Mouse (Mus musculus) CD4-positive, CD25-positive, alpha-beta regulatory T cell, adult 9 weeks (primary cell): ENCODE measurements around the gene Mnt. TPM values are rescaled to one million over a fixed set of nuclear protein-coding genes. Genes with fewer than 3 reads are reported as not detected.

ENCODE experiments used
- polyA plus RNA-seq: library from polyadenylated mRNA; unstranded; fragments of 100-300 nt; shearing (Covaris generic); gene quantifications from one replicate; pipeline ENCODE4 v1.2.1, GENCODE M21; 2017

Gene Mnt
- polyA plus RNA-seq: 5.0 TPM

DNA sequence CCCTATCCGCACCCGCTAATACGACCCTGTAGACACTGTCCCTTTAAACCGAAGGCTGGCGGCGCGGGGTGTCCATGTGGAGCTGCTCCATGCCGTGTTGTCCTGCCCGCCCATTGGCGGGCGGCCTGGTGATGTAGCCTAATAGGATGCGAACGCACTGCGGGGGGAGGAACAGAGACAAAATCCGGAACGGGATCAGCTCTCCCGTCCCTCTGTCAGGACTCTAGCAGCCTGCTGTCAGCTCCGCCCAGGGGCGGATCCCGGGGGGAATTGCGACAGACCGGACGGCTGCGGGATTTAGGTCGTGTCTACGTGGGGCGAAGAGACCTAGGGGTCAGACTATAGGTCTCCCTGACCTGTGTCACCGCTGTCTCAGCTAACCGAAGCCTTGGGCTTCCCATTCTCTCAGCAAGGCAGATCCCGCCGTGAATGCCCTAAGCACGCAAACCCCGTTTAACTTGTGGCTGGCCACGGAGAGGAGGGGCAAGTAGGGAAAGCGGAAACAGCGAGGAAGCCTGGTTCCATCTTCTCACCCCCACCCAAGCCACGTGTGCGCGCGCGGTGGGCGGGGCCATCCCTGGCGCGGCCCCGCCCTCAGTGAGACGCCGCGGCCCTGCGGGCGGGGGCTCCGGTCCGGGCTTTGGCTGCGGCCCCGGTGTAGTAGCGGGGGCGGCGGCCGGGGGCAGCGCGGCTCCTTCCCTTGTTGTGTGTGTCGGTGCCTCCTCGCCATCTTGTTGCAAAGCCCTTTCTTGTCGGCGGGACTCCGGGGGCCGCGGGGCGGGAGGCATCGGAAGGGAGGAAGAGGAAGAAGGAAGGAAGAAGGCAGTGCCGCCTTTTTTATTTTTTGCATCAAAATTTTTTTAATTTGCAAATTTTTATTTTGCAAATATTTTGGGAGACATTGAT lies at the start of gene Mnt:
Mnt (plus strand) TSS at position 665 of the 906 bp plus-strand sequence.

Other genes starting within 250 kb of the Mnt start
- gene Rap1gap2, start 220.0 kb upstream of the Mnt start, polyA plus RNA-seq: 2.6 TPM
- gene Ccdc92b, start 211.3 kb upstream of the Mnt start, polyA plus RNA-seq: not detected
- gene Cluh, start 181.4 kb upstream of the Mnt start, polyA plus RNA-seq: 6.4 TPM
- 67.1 TPM for gene Pafah1b1, start 106.2 kb upstream of the Mnt start, polyA plus RNA-seq
- gene Mettl16, start 60.1 kb upstream of the Mnt start, polyA plus RNA-seq: 47.8 TPM
- 1.6 TPM for gene Sgsm2, start 66.1 kb downstream of the Mnt start, polyA plus RNA-seq
- 71.3 TPM for gene Tsr1, start 67.2 kb downstream of the Mnt start, polyA plus RNA-seq
- gene Smg6, start 94.9 kb downstream of the Mnt start, polyA plus RNA-seq: 38.2 TPM
- gene Srr, start 95.0 kb downstream of the Mnt start, polyA plus RNA-seq: 8.3 TPM